Mouse (Mus musculus): ENCODE results near the gene Mucl3. TPM values are rescaled to one million over a fixed set of nuclear protein-coding genes. Genes with fewer than 3 reads are reported as not detected.

Mucl3 gene
- total and polyA plus RNA-seq, 3 experiments = 0.11 to 1.3 (median 0.34) TPM

- dilution Hi-C loops (cut with MboI; ENCODE audit: extremely low pct_ligation_motif_present, extremely low pct_unique_long_range_greater_than_20kb, low sequenced_read_pairs) (no loop called here), in situ Hi-C loops (cut with MboI; ENCODE audit: low pct_ligation_motif_present, low pct_unique_long_range_greater_than_20kb, low sequenced_read_pairs) (no loop called here)
- H3K79me2 ChIP-seq (replicated peaks; ENCODE audit: control insufficient read depth, extremely low read depth, insufficient read depth, poor library complexity, severe bottlenecking) = no peaks in the 10 kb centered on the region
- peaks cover 6% of the 10 kb centered on the region for H3K9me3 ChIP-seq (replicated peaks; ENCODE audit: low read length)
- H3K9ac ChIP-seq (ENCODE audit: insufficient read depth, low read depth) = no peak within 1 kb of the TSS
- no peak within 1 kb of the TSS for H3K4me3 ChIP-seq (replicated peaks in 1 of 3; ENCODE audit: low read depth in 2 of 3, low read length in 2 of 3, poor library complexity in 1 of 3)
- no peak for TF ChIP-seq ZNF384 (IDR thresholded peaks at IDR 0.05; ENCODE audit: low read depth, low read length)
- no peak for TF ChIP-seq ETS1 (conservative IDR thresholded peaks at IDR 0.05; ENCODE audit: low read depth, low read length)
- no peak for TF ChIP-seq SMC3 (IDR thresholded peaks at IDR 0.05; ENCODE audit: low read depth, low read length)
- TF ChIP-seq POLR2AphosphoS2 (IDR thresholded peaks at IDR 0.05; ENCODE audit: low read depth, low read length) = no peak
- no peak for TF ChIP-seq SIN3A (IDR thresholded peaks at IDR 0.05; ENCODE audit: low read length)
- no peaks in the 10 kb centered on the region for H3K36me3 ChIP-seq (replicated peaks in 1 of 2; ENCODE audit: control insufficient read depth in 1 of 2, insufficient read depth in 1 of 2, low read length in 1 of 2)
- no peak for DNase-seq (ENCODE audit: extremely low read depth)
- no peak within 1 kb of the TSS for H3K27ac ChIP-seq (ENCODE audit: insufficient read depth, low read depth)
- no peak within 1 kb of the TSS for H3K4me2 ChIP-seq (ENCODE audit: insufficient read depth, low read depth, poor library complexity, severe bottlenecking)
- H3K4me1 ChIP-seq (ENCODE audit: control insufficient read depth in 1 of 2, insufficient read depth in 2 of 2) = peaks cover 0 to 6% of the 10 kb centered on the region in 2 experiments; a peak in 1 of 4 replicates
- H3K27me3 ChIP-seq (replicated peaks) = peaks cover 33% of the 10 kb centered on the region
Measured at GRCm38 (mm10) chr17:35601249-35601648, 42.2 kb downstream of the Mucl3 start, which contains the start of gene Sfta2. Gene Sfta2, plus strand, starts transcription at chr17:35601549.

GRCm38 (mm10) chr17:35597399-35597798 lies 46.1 kb downstream of the Mucl3 start:
- Histone ChIP-seq H3K4me2 (ENCODE audit: insufficient read depth, low read depth, poor library complexity, severe bottlenecking) (no peak overlapping the region), H3K9me3 (replicated peaks; ENCODE audit: low read length) (peaks cover 6% of the 10 kb centered on the region), H3K27ac (ENCODE audit: insufficient read depth, low read depth) (no peak overlapping the region), H3K4me1 (ENCODE audit: control insufficient read depth in 1 of 2, insufficient read depth in 2 of 2) (peaks cover 0 to 6% of the 10 kb centered on the region in 2 experiments; a peak in 1 of 4 replicates), H3K36me3 (replicated peaks in 1 of 2; ENCODE audit: control insufficient read depth in 1 of 2, insufficient read depth in 1 of 2, low read length in 1 of 2) (no peaks in the 10 kb centered on the region), H3K4me3 (replicated peaks in 1 of 3; ENCODE audit: low read depth in 2 of 3, low read length in 2 of 3, poor library complexity in 1 of 3) (no peak overlapping the region), H3K79me2 (replicated peaks; ENCODE audit: control insufficient read depth, extremely low read depth, insufficient read depth, poor library complexity, severe bottlenecking) (no peaks in the 10 kb centered on the region), H3K27me3 (replicated peaks) (peaks cover 35% of the 10 kb centered on the region), H3K9ac (ENCODE audit: insufficient read depth, low read depth) (no peak overlapping the region)
- TF ChIP-seq BHLHE40 (IDR thresholded peaks at IDR 0.05; ENCODE audit: low read depth, low read length) (no peak), ZKSCAN1 (IDR thresholded peaks at IDR 0.05; ENCODE audit: borderline replicate concordance, low read depth, low read length) (no peak), MXI1 (IDR thresholded peaks at IDR 0.05; ENCODE audit: low read depth, low read length) (no peak), E2F4 (IDR thresholded peaks at IDR 0.05; ENCODE audit: insufficient replicate concordance, low read depth, low read length) (no peak)
- in situ Hi-C loops (cut with MboI; ENCODE audit: low pct_ligation_motif_present, low pct_unique_long_range_greater_than_20kb, low sequenced_read_pairs) (no loop called here), dilution Hi-C loops (cut with MboI; ENCODE audit: extremely low pct_ligation_motif_present, extremely low pct_unique_long_range_greater_than_20kb, low sequenced_read_pairs) (no loop called here)
- no peak for DNase-seq (ENCODE audit: extremely low read depth)

GRCm38 (mm10) chr17:35594456-35594855 lies 49.0 kb downstream of the Mucl3 start:
- Histone ChIP-seq H3K9ac (ENCODE audit: insufficient read depth, low read depth) (no peak overlapping the region), H3K27me3 (replicated peaks) (peaks cover 21% of the 10 kb centered on the region), H3K4me3 (replicated peaks in 1 of 3; ENCODE audit: low read depth in 2 of 3, low read length in 2 of 3, poor library complexity in 1 of 3) (no peak overlapping the region), H3K9me3 (replicated peaks; ENCODE audit: low read length) (peaks cover 6% of the 10 kb centered on the region), H3K79me2 (replicated peaks; ENCODE audit: control insufficient read depth, extremely low read depth, insufficient read depth, poor library complexity, severe bottlenecking) (no peaks in the 10 kb centered on the region), H3K4me1 (ENCODE audit: control insufficient read depth in 1 of 2, insufficient read depth in 2 of 2) (peaks cover 0 to 6% of the 10 kb centered on the region in 2 experiments; a peak in 2 of 4 replicates), H3K27ac (ENCODE audit: insufficient read depth, low read depth) (no peak overlapping the region), H3K36me3 (replicated peaks in 1 of 2; ENCODE audit: control insufficient read depth in 1 of 2, insufficient read depth in 1 of 2, low read length in 1 of 2) (no peaks in the 10 kb centered on the region), H3K4me2 (ENCODE audit: insufficient read depth, low read depth, poor library complexity, severe bottlenecking) (no peak overlapping the region)
- in situ Hi-C loops (cut with MboI; ENCODE audit: low pct_ligation_motif_present, low pct_unique_long_range_greater_than_20kb, low sequenced_read_pairs) = no loop called here
- dilution Hi-C loops (cut with MboI; ENCODE audit: extremely low pct_ligation_motif_present, extremely low pct_unique_long_range_greater_than_20kb, low sequenced_read_pairs) = no loop called here
- no peak for DNase-seq (ENCODE audit: extremely low read depth)
- no peak for TF ChIP-seq MAX (IDR thresholded peaks at IDR 0.05; ENCODE audit: low read length)
- TF ChIP-seq ZNF384 (IDR thresholded peaks at IDR 0.05; ENCODE audit: low read depth, low read length) = no peak
- no peak for TF ChIP-seq IRF4 (IDR thresholded peaks at IDR 0.05; ENCODE audit: low read depth, low read length)
- no peak for TF ChIP-seq ETS1 (conservative IDR thresholded peaks at IDR 0.05; ENCODE audit: low read depth, low read length)
- TF ChIP-seq POLR2A (IDR thresholded peaks at IDR 0.05; ENCODE audit: low read depth, low read length) = no peak
- TF ChIP-seq MEF2A (IDR thresholded peaks at IDR 0.05; ENCODE audit: borderline replicate concordance, low read depth, low read length) = no peak
- no peak for TF ChIP-seq RCOR1 (conservative IDR thresholded peaks at IDR 0.05; ENCODE audit: low read depth, low read length)
- no peak for TF ChIP-seq POLR2AphosphoS2 (IDR thresholded peaks at IDR 0.05; ENCODE audit: low read depth, low read length)
- TF ChIP-seq MYC (IDR thresholded peaks at IDR 0.05; ENCODE audit: low read depth, low read length) = no peak
- TF ChIP-seq TBP (conservative IDR thresholded peaks at IDR 0.05; ENCODE audit: low read depth, low read length) = no peak
- no peak for TF ChIP-seq TCF12 (IDR thresholded peaks at IDR 0.05; ENCODE audit: low read depth, low read length)
- TF ChIP-seq ELF1 (IDR thresholded peaks at IDR 0.05; ENCODE audit: low read depth, low read length) = no peak
- no peak for TF ChIP-seq MAFK (IDR thresholded peaks at IDR 0.05; ENCODE audit: insufficient replicate concordance, low read length)
- no peak for TF ChIP-seq E2F4 (IDR thresholded peaks at IDR 0.05; ENCODE audit: insufficient replicate concordance, low read depth, low read length)
- TF ChIP-seq MXI1 (IDR thresholded peaks at IDR 0.05; ENCODE audit: low read depth, low read length) = no peak
- no peak for TF ChIP-seq EP300 (IDR thresholded peaks at IDR 0.05; ENCODE audit: low read length)
- TF ChIP-seq CTCF (conservative IDR thresholded peaks at IDR 0.05 in 1 of 2, IDR thresholded peaks at IDR 0.05 in 1 of 2; ENCODE audit: low read depth in 2 of 2, low read length in 2 of 2) = no peak
- no peak for TF ChIP-seq UBTF (IDR thresholded peaks at IDR 0.05; ENCODE audit: low read depth, low read length)
- TF ChIP-seq NRF1 (IDR thresholded peaks at IDR 0.05; ENCODE audit: low read depth, low read length) = no peak
- TF ChIP-seq JUND (conservative IDR thresholded peaks at IDR 0.05; ENCODE audit: low read depth, low read length) = no peak
